Mouse (Mus musculus): ENCODE measurements around the gene Chac1.

Gene Chac1

DNA sequence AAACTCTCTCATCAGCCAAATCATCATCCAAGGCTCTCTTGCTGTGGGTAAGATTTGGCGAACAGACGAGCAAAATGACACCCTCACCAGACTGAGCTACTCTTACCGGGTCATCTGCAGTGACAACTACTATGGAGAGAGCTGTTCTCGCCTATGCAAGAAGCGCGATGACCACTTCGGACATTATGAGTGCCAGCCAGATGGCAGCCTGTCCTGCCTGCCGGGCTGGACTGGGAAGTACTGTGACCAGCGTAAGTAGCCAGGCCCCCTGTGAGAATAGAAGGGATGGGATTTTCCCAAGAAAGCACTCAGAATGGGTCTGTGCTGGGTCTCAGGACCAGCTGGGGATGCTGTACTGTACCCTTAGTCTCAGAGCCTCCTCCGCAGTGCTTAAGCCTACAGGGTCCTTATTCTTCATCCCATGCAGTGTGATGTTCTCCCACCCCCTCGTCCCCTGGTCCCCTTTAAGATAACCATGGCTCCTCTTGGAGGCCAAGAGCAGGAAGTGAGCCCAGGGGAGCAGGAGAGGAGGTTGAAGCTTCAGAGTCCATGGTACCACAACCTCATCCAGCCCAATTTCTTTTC is 23.0 kb upstream of the Chac1 start:
- DNase-seq, result peak; percentile 43

DNA sequence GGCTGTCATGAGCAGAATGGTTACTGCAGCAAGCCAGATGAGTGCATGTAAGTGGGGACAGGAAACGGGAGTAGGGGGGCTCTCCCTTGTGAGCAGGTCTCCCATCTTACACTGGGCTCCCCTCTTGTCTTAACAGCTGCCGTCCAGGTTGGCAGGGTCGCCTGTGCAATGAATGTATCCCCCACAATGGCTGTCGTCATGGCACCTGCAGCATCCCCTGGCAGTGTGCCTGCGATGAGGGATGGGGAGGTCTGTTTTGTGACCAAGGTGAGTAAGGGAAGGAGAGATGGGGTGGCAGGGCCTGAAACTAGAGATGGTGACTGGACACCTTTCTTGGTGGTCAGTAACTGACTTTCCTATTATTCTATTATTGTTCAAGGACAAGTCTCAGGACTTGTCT is 22.5 kb upstream of the Chac1 start:
- peak; percentile 38 for DNase-seq

DNA sequence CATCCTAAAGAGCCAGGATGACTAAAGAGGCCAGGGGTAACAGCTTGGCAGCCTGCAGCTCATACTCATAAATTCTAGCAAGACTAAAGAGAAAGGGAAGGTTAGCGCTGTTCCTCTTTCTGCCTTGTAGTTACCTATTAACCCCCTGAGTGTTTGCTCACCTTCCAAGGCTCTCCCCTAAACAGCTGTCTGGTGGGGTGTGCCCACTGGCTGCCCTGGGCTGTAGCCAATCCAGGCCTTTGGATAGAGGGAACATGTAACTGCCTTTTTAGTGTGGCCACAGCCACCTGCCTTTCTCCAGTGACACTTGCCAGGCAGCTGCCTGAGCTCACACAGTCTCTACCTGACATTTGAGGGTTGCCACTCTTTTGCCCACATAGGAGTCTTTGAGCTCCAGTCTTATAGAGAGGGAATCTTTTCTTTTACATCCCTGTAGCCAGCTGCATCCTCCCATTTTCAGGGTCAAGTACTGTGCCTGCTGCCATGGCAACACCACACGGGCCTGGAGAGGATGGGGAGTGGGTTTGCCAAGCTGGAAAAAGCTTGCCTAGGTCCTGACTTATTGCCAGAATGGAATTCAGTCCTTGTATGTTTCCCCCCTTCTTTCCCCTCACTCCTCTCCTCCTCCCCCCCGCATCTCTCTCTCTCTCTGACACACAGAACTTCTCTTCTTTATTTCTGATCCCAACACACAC is 21.8 kb upstream of the Chac1 start:
- no peak for DNase-seq

DNA sequence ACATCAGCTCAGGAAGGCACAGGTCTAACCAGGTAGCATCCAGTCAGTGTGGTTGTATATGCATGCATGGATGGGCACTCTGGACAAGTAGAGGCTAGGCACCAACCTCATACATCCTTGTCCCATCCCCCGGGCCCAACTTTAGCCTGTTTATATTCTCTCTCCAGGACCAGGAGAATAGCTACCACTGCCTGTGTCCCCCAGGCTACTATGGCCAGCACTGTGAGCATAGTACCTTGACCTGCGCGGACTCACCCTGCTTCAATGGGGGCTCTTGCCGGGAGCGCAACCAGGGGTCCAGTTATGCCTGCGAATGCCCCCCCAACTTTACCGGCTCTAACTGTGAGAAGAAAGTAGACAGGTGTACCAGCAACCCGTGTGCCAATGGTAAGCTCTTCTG is 20.2 kb upstream of the Chac1 start:
- no peak for DNase-seq

DNA sequence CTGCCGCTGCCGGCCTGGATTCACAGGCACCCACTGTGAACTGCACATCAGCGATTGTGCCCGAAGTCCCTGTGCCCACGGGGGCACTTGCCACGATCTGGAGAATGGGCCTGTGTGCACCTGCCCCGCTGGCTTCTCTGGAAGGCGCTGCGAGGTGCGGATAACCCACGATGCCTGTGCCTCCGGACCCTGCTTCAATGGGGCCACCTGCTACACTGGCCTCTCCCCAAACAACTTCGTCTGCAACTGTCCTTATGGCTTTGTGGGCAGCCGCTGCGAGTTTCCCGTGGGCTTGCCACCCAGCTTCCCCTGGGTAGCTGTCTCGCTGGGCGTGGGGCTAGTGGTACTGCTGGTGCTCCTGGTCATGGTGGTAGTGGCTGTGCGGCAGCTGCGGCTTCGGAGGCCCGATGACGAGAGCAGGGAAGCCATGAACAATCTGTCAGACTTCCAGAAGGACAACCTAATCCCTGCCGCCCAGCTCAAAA is 18.8 kb upstream of the Chac1 start:
- DNase-seq, result no peak

DNA sequence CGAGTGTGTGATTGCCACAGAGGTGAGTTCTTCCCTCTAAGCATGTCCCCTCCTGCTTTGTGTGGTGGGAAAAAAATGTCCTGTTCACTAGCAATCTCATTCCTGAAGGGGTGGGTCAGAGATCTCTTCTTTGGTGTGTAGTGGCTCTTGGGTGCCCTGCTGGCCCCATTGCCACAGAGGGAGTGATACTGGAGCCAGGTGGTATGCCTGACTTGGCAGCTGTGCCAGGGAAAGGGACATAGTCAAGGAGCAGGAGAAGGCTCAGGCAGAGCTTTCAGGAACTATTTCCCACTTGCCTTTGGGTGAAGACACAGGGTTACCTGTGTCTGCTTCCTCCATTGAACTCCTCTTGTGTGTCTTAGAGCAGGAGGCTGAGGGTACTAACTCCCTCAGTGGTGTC is 16.9 kb upstream of the Chac1 start:
- DNase-seq, result no peak

DNA sequence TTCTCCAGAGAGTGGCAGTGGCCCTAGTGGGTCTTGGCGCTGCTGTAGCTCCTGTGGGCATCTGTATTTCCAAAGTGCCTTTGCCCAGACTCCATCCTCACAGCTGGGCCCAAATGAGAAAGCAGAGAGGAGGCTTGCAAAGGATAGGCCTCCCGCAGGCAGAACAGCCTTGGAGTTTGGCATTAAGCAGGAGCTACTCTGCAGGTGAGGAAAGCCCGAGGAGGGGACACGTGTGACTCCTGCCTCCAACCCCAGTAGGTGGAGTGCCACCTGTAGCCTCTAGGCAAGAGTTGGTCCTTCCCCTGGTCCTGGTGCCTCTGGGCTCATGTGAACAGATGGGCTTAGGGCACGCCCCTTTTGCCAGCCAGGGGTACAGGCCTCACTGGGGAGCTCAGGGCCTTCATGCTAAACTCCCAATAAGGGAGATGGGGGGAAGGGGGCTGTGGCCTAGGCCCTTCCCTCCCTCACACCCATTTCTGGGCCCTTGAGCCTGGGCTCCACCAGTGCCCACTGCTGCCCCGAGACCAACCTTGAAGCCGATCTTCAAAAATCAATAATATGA is 16.0 kb upstream of the Chac1 start:
- no peak for DNase-seq

DNA sequence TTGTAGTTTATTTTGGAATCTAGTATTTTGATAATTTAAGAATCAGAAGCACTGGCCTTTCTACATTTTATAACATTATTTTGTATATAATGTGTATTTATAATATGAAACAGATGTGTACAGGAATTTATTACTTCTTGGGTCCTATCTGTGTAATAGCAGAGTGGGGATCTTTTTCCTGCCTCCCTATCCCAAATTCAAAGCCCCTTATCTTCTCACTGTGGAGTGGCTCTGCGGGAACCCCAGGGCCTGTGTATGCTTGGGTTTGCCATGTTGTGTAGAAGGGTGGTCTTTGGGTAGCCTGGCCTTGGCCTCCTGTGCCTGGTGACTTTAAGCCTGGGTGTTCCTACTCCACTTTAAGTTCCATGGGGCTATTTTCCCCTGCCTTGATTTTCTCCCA is 15.5 kb upstream of the Chac1 start:
- no peak for DNase-seq

DNA sequence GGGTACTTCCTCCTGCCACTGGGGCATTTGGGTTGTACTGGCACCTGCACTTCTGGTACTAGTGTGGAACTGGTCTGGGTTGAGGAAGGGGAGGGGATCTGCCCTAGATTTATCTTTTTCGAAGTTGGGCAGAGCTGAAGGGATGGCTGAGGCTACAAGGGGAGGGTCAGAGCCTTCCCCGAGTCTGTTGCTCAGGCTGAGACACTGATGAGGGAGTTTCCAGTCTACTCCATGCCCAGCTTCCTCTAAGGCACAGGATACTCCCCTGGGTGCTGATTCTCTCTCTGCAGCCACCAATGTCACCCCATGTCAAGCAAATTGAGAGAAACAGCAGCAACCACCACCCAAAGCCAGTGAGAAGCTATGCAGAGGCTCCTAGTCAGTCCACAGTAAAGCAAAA is 15.0 kb upstream of the Chac1 start:
- no peak for DNase-seq

DNA sequence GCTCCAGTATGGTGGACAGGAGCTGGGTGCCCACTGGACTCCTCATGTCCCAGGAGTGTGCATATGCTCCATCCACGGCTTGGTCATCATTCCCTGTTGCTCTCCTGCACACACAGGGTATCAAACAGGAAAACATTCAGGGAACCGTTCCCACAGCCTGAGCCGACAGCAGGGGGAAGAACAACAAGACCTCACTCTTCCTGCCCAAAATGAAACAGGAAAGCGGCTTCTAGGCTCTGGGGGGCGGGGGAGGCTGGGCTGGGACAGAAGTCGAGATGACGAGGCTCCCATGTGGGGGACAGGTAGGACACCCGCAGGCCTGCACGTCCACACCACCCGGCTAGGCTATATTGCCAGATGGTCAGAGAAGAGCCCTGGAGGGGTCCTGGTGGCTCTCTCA is 14.6 kb upstream of the Chac1 start:
- no peak for DNase-seq

DNA sequence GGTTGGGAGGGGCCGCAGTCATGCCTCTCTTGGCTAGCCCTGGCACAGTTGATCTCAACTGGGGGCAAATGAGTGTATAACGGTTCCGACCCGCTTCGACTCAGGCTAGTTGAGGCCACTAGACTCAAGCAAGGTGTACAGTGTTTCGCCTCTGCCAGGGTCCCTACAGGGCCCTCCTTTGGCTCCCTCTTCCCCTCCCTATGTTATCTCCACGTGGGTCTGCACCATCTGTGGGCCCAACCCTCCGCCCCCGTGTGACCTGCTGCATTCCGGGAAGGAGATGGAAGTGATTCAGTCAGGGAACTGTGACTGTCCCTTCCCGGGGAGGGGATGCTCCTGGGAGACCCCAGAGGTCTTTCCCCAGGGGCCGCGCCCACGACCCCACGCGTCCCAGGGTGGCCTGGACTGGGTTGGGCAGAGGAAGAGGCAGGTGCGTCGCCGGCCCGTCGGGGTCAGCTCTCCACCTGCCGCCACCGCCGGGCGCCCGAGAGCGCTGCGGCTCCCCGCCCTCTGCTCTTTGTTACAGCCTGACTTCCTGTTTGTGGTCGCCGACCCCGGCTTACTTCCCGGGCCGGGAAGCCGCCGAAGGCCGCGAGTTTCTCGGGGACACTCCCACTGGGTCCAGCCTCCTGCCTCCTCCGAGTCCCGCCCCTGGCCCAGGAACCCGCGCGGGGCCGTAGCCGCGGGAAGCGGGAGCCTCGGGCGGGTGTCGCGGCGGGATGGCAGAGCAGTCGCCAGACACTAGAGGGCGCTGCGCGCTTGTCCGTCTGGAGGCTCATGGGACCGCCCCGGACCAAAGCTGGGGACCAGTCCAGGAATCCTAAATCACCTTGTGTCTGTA is 13.4 kb upstream of the Chac1 start:
- peak; percentile 86 for DNase-seq

DNA sequence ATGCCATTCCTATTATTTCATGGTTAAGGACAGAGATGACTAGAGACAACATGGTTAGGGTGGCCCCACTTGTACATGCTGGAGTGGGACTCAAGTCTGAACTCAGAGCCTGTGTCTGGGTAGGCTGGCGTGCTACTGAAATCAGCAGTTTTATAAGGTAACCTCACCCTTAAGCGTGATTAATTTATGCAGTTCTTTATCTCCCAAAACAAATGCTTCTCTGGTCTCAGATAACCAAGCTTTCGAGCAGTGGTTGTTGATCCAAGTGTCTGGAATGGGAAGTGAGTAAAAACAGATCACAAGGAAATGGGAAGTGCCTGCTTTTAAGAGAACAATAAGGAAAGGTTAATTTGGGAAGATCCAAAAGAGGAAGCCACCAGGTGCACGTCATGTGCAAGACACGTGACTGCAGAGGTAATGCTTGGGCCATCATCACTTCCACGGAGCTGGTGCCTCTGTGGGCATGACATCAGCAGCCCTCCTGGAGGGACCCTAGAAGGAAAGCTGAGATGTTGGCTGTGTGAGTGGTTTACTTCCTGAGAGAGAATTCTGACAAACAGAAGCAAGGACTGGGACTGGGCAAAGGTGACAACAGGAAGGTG is 6.4 kb upstream of the Chac1 start:
- DNase-seq, result no peak

DNA sequence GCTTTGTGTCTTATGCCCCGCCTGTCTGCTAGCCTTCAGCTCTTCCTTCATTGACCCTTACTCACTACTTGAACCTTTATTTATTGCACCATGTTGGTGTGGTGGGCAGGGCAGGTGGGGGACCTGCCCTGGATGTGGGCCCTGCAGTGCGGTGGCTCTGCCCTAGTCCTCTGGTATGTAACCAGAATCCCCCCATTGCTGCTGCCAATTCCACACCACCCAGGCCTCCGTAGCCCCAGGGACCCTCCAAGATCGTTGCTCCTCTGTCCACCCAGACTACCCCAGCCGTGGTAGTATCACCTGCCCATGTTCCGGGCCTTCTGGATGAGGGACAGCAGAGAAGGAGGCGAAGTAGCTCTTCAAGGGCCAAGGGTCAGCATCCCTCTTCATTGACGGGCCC is 2.7 kb downstream of the Chac1 start:
- DNase-seq, result peak; percentile 48

DNA sequence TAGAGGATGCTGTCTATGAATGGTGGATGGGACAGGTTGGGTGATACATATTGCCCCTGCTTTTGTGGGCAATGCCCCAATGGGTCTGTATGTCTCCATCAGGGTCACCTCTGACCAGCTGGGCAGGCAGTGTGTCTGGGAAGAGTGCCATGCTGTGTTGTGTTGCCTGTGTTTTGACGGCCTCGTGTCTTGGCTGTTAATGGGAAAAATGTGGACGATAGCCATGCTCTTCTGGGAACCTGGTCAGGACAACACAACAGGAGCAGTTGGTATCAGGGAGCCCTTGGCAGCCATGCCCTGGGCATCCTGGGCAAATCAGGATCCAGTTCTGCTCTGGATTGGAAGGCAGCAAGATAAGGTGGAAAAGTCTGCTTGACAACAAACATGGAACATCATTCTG is 4.1 kb downstream of the Chac1 start:
- peak; percentile 96 for DNase-seq

DNA sequence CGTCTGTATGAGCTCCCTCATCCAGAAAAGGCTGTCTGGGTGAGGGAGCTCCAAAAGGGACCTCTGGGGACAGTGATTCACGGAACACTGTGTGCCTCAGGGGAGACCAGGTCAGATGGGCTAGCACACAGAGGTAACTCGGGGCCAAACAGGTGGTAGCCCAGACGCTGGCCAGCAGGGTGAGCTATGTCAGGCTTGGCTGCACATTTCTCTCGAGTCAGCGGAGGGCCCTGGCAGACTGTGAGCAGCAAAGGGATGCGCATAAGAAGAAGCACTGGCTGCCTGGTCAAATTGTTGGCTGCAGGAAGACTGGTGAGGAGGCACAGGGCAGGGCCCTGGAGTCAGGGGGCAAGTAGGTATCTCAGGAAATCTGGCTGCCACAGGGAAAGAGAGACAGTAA is 4.6 kb downstream of the Chac1 start:
- DNase-seq, result peak; percentile 95

DNA sequence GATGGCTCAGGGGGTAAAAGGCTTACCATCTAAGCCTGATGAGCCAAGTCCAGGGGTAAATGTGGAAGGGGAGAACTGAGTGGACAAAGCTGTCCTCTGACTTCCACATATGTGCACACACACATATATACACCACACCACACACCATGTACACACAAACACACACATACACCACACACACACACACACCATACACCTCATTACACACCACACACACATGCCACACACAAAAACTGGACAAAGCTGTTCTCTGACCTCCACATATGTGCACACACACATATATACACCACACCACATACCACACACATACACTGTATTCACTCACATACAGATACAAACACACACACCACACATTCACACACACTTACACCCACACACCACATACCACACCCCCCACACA is 5.3 kb downstream of the Chac1 start:
- no peak for DNase-seq

DNA sequence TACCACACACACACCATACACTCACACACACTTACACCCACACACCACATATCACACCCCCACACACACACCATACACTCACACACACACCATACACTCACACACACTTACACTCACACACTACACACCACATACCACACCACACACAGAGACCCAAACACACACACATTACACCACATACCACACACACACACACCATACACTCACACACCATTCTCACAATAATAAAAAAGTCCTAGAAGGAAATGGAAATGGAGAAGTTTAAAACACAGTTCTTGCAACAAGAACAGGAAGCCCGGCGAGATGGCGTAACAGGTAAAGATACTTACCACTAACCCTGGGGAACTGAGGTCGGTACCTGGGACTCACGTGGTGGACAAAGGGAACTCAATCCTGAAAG is 5.8 kb downstream of the Chac1 start:
- DNase-seq, result no peak

DNA sequence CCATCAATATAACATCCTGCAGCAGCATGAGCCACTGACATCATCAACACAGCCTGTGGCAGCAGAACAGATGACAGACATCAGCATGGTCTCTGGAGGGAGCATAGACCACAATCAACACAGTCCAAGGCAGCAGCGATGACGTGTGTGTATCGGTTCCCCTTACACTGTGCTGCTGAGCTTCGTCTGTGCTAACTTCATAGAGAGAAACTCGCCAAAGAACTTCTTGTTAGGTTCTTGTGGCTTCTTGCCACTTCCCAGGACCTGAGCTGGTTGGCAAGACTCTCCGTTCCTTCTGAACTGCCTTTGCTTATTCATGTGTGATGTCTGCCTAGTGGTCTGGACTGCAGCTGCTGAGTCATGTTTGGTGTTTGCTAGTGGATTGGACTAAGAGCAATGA is 7.2 kb downstream of the Chac1 start:
- no peak for DNase-seq

DNA sequence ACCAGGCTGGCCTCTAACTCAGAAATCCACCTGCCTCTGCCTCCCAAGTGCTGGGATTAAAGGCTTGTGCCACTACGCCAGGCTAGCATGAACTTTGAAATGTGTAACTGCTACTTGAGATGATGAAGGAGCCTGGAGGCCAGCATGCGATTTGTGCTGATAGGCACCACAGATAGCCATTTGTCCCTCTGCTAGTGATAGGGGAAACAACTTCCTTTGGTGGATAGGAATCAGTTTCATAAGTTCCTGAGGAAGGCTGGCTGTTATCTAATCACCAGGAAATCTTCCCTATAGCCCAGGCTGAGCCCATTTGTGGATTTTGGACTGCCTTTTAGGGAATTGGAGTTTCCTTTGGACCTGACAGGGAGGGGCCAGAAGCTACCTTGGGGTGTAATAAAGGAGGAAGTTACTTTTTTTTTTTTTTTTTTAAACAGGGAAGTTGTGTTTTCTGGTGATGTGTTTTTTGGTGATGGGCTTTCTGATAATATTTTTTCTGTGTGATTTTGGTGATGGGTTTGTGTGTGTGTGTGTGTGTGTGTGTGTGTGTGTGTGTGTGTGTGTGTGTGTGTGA is 8.8 kb downstream of the Chac1 start:
- no peak for DNase-seq

DNA sequence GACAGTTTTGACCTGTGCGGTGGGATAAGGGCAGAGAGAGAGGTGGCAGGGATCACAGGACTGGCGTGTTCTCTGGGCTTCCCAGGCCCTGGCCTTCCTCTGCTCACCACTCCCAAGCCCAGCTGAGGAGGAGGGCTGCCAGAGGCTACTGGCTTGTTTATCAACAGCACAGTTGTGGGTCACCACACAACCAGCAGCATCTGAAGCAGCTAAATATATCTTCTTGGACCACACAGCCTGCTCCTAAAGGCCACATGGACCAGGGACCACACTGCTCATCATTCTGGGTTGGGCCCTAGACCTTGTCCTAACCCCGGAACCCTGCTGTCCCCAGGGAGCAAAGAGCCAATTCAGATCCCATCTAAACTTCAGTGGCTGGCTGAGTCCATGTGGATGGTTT is 13.9 kb downstream of the Chac1 start:
- DNase-seq, result no peak

DNA sequence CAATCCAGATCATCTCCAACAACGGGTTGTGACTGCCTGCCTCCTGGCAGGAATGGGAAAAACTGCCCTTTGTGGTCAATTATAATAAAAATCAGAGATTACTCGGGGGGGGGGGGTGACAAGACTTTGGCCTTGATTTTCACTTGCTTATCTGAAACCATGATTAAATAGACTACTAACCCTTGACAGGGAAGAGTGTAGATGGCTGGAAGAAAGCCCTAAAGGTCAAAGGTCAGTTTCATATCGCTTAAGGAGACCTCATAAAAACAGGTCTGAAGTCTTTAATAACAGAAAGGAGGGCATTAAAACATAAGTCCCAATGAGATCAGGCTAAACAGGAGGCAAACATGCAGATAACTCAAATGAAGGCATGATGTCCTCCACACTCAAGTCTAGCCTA is 16.3 kb downstream of the Chac1 start:
- DNase-seq, result no peak

DNA sequence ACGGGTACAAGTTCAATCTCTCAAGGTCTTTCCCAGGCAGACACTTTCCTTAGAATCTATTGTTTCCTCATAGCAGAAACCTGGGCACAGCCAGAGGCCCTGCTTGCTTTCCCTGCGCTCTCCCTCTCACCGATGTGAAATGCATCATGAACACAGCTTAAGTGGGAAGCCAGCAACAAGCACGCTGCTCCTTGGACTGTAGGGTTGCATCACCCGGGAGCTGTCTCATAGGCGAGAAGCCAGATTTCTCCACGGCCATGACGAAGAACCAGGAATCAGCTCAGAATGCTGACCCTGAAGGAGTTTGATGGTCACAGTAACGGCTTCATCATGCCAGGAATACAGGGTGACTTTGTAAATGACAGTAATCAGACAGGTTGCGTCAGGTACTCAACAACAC is 19.1 kb downstream of the Chac1 start:
- DNase-seq, result no peak

DNA sequence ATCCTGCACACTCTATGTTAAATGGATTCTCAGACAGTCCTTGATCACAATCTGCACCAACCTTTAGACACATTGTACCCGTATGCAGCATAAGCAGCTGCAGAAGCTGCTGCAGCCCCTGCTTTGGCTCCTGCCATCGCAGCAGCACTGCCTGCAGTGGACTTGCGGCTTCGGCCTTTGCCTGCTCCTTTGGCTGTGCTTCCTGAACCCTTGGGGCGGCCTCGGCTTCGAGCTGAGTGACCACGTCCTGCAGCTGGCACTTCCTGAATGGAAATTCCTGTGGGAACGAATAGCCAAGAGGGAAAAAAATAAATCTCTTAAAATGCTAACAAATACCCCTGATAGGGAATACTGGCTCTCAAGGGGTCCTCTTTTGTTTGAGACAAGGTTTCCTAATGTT is 26.3 kb downstream of the Chac1 start:
- DNase-seq, result no peak

Measured in cerebellum, adult 11-12 months (tissue).